Mouse (Mus musculus) spleen, postnatal 4 days (tissue): Measurements from ENCODE around the gene Plekho1.

Source experiments
- DNase-seq, 2 experiments: peaks; one replicate each; pipeline ENCODE4 v3.0.0; 2022; ENCODE audit warnings: low spot score in 2 of 2

Gene Plekho1

GRCm38 (mm10) chr3:95950763-95951551, 44.8 kb downstream of the Plekho1 start:
- DNase-seq, result peak; percentile 84 to 93

- no peak for DNase-seq
Observed at GRCm38 (mm10) chr3:95948325-95948724, 47.5 kb downstream of the Plekho1 start.

- DNase-seq, result no peak
Observed at GRCm38 (mm10) chr3:95945731-95946240, 50.0 kb downstream of the Plekho1 start.

- DNase-seq, result no peak
Observed at GRCm38 (mm10) chr3:95944742-95945141, 51.1 kb downstream of the Plekho1 start.

- DNase-seq, result no peak
Observed at GRCm38 (mm10) chr3:95943226-95943625, 52.6 kb downstream of the Plekho1 start.

- DNase-seq, result no peak
Observed at GRCm38 (mm10) chr3:95942749-95943148, 53.1 kb downstream of the Plekho1 start.

GRCm38 (mm10) chr3:95938835-95939234, 57.0 kb downstream of the Plekho1 start:
- DNase-seq, result peak; percentile 42 to 73
